Mouse (Mus musculus): ENCODE measurements around the gene Clpx. TPM values are rescaled to one million over a fixed set of nuclear protein-coding genes. Genes with fewer than 3 reads are reported as not detected.

The Clpx gene
- total RNA-seq, 1 experiment: 24.1 TPM

DNA sequence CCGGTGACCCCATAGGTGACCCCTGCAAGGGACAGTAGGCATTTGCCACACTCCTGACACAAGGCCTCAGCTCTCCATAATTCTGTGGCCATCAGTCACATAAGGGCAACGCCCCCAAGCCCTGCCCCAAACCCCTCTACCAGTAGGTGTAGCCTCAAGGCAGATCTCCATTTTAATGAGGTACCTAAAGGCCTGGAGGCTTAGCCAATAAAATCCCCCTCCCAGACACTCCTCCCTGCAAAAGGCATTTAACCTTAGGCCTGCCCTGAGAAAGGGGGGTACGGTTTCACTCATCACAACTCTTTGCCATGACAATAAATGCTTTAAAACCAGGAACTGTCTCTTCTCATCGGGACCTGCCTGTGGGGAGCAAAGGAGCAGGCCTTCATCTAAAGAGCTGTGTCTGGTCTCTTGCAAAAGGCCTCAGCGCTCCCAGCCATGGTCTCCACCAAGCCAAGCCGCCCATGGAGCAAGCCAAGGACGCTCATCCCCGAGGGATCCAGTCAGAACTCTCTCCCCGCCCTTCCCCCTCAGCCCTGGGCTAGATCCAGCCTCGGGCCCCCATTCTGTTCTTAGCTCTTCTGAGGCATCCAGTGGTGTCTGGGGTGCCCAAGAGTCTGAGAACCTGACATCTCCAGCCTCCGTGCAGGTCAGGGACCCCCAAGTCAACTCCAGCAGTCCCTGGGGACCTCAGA is 38.0 kb upstream of the Clpx start:
- no peak for TF ChIP-seq MAFK (IDR thresholded peaks at IDR 0.05; ENCODE audit: insufficient read depth, low read depth, low read length)
- no peak for TF ChIP-seq CHD2 (IDR thresholded peaks at IDR 0.05; ENCODE audit: low read depth, low read length)
- no peak for TF ChIP-seq ZNF384 (IDR thresholded peaks at IDR 0.05; ENCODE audit: low read depth, low read length)
- no peak for TF ChIP-seq ZC3H11A (IDR thresholded peaks at IDR 0.05; ENCODE audit: borderline replicate concordance, low read depth, low read length)
- no peak for TF ChIP-seq HCFC1 (IDR thresholded peaks at IDR 0.05; ENCODE audit: borderline replicate concordance, insufficient read depth, low read length)
- H3K9me3 ChIP-seq (ENCODE audit: control insufficient read depth, insufficient read depth, low read depth, low read length): no peaks in the 10 kb centered on the region
- H3K27ac ChIP-seq (ENCODE audit: insufficient read depth, low read depth, low read length, poor library complexity, severe bottlenecking): peak overlapping the region; percentile 29; the same call in 1 of the 2 replicates
- in situ Hi-C loops (cut with MboI; ENCODE audit: low sequenced_read_pairs in 2 of 2, unreplicated experiment in 2 of 2): no loop called here
- no peaks in the 10 kb centered on the region for H3K36me3 ChIP-seq (ENCODE audit: control insufficient read depth, insufficient read depth, low read length, poor library complexity, severe bottlenecking)
- H3K4me3 ChIP-seq (ENCODE audit: insufficient read depth in 1 of 2, low read depth in 1 of 2, low read length in 2 of 2, poor library complexity in 1 of 2, severe bottlenecking in 1 of 2): 0 out of 4 replicates have a peak overlapping the region, but pooled peaks of 1 of the 2 experiments have one; percentile 9
- peak overlapping the region; percentile 42; the same call in 1 of the 2 replicates for H3K9ac ChIP-seq (ENCODE audit: insufficient read depth, low read depth, low read length, poor library complexity, severe bottlenecking)
- peaks cover 3 to 10% of the 10 kb centered on the region in 2 experiments; a peak in 3 of 4 replicates for H3K4me1 ChIP-seq (ENCODE audit: control insufficient read depth in 2 of 2, insufficient read depth in 2 of 2, low read length in 2 of 2, poor library complexity in 1 of 2)
- no peak for DNase-seq (ENCODE audit: low read depth, low spot score)

DNA sequence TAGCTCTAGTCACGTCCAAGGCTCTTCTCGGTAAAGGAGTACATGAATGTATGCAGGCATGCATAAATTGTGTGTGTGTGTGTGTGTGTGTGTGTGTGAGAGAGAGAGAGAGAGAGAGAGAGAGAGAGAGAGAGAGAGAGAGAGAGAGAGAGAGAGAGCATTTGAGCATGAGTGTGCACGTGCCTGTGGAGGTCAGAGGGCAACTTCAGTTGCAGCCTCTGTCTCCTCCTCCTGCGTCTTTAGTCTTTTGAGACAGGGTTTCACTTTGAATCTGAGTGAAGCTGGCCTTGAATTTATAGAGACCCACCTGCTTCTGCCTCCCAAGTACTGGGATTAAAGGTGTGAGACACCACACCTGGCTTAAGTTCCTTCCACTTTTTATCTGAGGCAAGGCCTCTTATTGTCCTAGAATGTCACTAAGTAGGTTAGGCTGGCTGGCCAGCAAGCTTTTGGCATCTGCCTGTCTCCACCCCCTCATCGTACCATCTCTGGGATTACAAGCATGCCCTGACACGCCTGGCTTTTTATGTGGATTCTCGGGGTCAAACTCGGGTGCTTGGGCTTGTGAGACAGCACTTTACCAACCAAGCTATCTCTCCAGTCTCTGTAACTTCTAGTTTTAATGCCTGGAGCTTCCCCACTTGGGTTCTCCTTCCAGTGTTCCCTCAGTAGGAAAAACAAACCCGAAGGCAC is 36.7 kb upstream of the Clpx start:
- DNase-seq (ENCODE audit: low read depth, low spot score): no peak
- no peak overlapping the region for H3K9ac ChIP-seq (ENCODE audit: insufficient read depth, low read depth, low read length, poor library complexity, severe bottlenecking)
- in situ Hi-C loops (cut with MboI; ENCODE audit: low sequenced_read_pairs in 2 of 2, unreplicated experiment in 2 of 2): no loop called here
- H3K36me3 ChIP-seq (ENCODE audit: control insufficient read depth, insufficient read depth, low read length, poor library complexity, severe bottlenecking): no peaks in the 10 kb centered on the region
- H3K27ac ChIP-seq (ENCODE audit: insufficient read depth, low read depth, low read length, poor library complexity, severe bottlenecking): no peak overlapping the region
- peaks cover 3 to 10% of the 10 kb centered on the region in 2 experiments; a peak in 3 of 4 replicates for H3K4me1 ChIP-seq (ENCODE audit: control insufficient read depth in 2 of 2, insufficient read depth in 2 of 2, low read length in 2 of 2, poor library complexity in 1 of 2)
- no peaks in the 10 kb centered on the region for H3K9me3 ChIP-seq (ENCODE audit: control insufficient read depth, insufficient read depth, low read depth, low read length)
- no peak for TF ChIP-seq ZC3H11A (IDR thresholded peaks at IDR 0.05; ENCODE audit: borderline replicate concordance, low read depth, low read length)
- TF ChIP-seq HCFC1 (IDR thresholded peaks at IDR 0.05; ENCODE audit: borderline replicate concordance, insufficient read depth, low read length): no peak
- no peak for TF ChIP-seq MAFK (IDR thresholded peaks at IDR 0.05; ENCODE audit: insufficient read depth, low read depth, low read length)
- TF ChIP-seq CHD2 (IDR thresholded peaks at IDR 0.05; ENCODE audit: low read depth, low read length): no peak
- no peak for TF ChIP-seq ZNF384 (IDR thresholded peaks at IDR 0.05; ENCODE audit: low read depth, low read length)
- H3K4me3 ChIP-seq (ENCODE audit: insufficient read depth in 1 of 2, low read depth in 1 of 2, low read length in 2 of 2, poor library complexity in 1 of 2, severe bottlenecking in 1 of 2): no peak overlapping the region

- H3K9me3 ChIP-seq (ENCODE audit: control insufficient read depth, insufficient read depth, low read depth, low read length): no peaks in the 10 kb centered on the region
- no peak overlapping the region for H3K27ac ChIP-seq (ENCODE audit: insufficient read depth, low read depth, low read length, poor library complexity, severe bottlenecking)
- H3K9ac ChIP-seq (ENCODE audit: insufficient read depth, low read depth, low read length, poor library complexity, severe bottlenecking): no peak overlapping the region
- H3K4me1 ChIP-seq (ENCODE audit: control insufficient read depth in 2 of 2, insufficient read depth in 2 of 2, low read length in 2 of 2, poor library complexity in 1 of 2): peaks cover 3 to 10% of the 10 kb centered on the region in 2 experiments; a peak in 3 of 4 replicates
- H3K36me3 ChIP-seq (ENCODE audit: control insufficient read depth, insufficient read depth, low read length, poor library complexity, severe bottlenecking): no peaks in the 10 kb centered on the region
- no peak overlapping the region for H3K4me3 ChIP-seq (ENCODE audit: insufficient read depth in 1 of 2, low read depth in 1 of 2, low read length in 2 of 2, poor library complexity in 1 of 2, severe bottlenecking in 1 of 2)
- no peak for DNase-seq (ENCODE audit: low read depth, low spot score)
- TF ChIP-seq MAFK (IDR thresholded peaks at IDR 0.05; ENCODE audit: insufficient read depth, low read depth, low read length) (no peak), CHD2 (IDR thresholded peaks at IDR 0.05; ENCODE audit: low read depth, low read length) (no peak), HCFC1 (IDR thresholded peaks at IDR 0.05; ENCODE audit: borderline replicate concordance, insufficient read depth, low read length) (no peak), ZNF384 (IDR thresholded peaks at IDR 0.05; ENCODE audit: low read depth, low read length) (no peak), ZC3H11A (IDR thresholded peaks at IDR 0.05; ENCODE audit: borderline replicate concordance, low read depth, low read length) (no peak)
- in situ Hi-C loops (cut with MboI; ENCODE audit: low sequenced_read_pairs in 2 of 2, unreplicated experiment in 2 of 2): no loop called here
Observed at GRCm38 (mm10) chr9:65259366-65259765, 34.7 kb upstream of the Clpx start.

DNA sequence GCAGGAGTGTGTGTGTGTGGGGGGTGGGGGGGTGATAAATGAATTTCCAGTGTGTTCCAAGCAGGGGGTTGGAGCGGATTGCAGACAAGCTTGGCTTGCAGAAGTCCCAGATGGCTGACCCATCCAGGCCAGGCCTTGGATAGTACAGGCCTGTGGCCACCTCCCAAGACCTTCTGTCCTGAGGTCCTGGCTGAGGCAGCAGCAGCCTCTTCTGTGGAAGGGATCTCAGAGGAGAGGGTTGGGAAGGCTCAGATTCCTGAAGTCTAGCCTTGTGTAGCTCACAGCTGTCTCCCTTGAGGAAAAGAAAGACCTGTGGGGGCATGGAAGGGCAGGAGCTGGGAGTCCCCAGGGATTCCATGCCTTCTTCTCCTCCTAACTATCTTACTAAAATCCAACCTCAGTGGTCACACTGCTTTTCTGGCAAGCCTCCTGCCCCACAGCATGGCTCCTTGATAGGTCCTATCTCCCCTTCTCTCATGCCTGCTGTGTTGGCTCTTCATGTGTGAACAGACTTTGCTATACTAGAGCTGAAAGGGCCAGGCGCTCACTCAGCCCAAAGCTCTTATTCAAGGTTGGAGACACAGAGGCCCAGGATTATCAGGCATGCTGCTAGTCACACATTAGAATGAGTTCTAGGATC is 32.3 kb upstream of the Clpx start:
- Histone ChIP-seq H3K27ac (ENCODE audit: insufficient read depth, low read depth, low read length, poor library complexity, severe bottlenecking) (no peak overlapping the region), H3K9ac (ENCODE audit: insufficient read depth, low read depth, low read length, poor library complexity, severe bottlenecking) (no peak overlapping the region), H3K36me3 (ENCODE audit: control insufficient read depth, insufficient read depth, low read length, poor library complexity, severe bottlenecking) (no peaks in the 10 kb centered on the region), H3K4me3 (ENCODE audit: insufficient read depth in 1 of 2, low read depth in 1 of 2, low read length in 2 of 2, poor library complexity in 1 of 2, severe bottlenecking in 1 of 2) (no peak overlapping the region), H3K4me1 (ENCODE audit: control insufficient read depth in 2 of 2, insufficient read depth in 2 of 2, low read length in 2 of 2, poor library complexity in 1 of 2) (peaks cover 3 to 4% of the 10 kb centered on the region in 2 experiments; a peak in 3 of 4 replicates), H3K9me3 (ENCODE audit: control insufficient read depth, insufficient read depth, low read depth, low read length) (no peaks in the 10 kb centered on the region)
- TF ChIP-seq MAFK (IDR thresholded peaks at IDR 0.05; ENCODE audit: insufficient read depth, low read depth, low read length) (no peak), CHD2 (IDR thresholded peaks at IDR 0.05; ENCODE audit: low read depth, low read length) (no peak), ZC3H11A (IDR thresholded peaks at IDR 0.05; ENCODE audit: borderline replicate concordance, low read depth, low read length) (no peak), HCFC1 (IDR thresholded peaks at IDR 0.05; ENCODE audit: borderline replicate concordance, insufficient read depth, low read length) (no peak), ZNF384 (IDR thresholded peaks at IDR 0.05; ENCODE audit: low read depth, low read length) (no peak)
- DNase-seq (ENCODE audit: low read depth, low spot score): no peak
- in situ Hi-C loops (cut with MboI; ENCODE audit: low sequenced_read_pairs in 2 of 2, unreplicated experiment in 2 of 2): no loop called here

All from ES-E14 (cell line).